Mouse (Mus musculus): ENCODE results near the gene Plod3. TPM values are rescaled to one million over a fixed set of nuclear protein-coding genes. Genes with fewer than 3 reads are reported as not detected.

The Plod3 gene
- polyA plus RNA-seq, 1 experiment from 2014 or later, result 17.2 TPM

- Histone ChIP-seq H3K4me3 (ENCODE audit: low read depth, low read length) (peak overlapping the region; percentile 54), H3K27me3 (ENCODE audit: control insufficient read depth, insufficient read depth, low read length) (no peaks in the 10 kb centered on the region), H3K36me3 (ENCODE audit: control insufficient read depth, insufficient read depth, low read length) (peaks cover 23% of the 10 kb centered on the region; the same call in 1 of the 2 replicates), H3K4me1 (replicated peaks; ENCODE audit: control insufficient read depth, insufficient read depth) (peaks cover 11% of the 10 kb centered on the region; the same call in 1 of the 2 replicates), H3K9me3 (ENCODE audit: control insufficient read depth, low read length) (no peaks in the 10 kb centered on the region), H3K9ac (ENCODE audit: low read length) (peak overlapping the region; percentile 81), H3K27ac (replicated peaks) (peak overlapping the region; percentile 80), H3K4me2 (replicated peaks; ENCODE audit: low read depth) (peak overlapping the region; percentile 72)
- no peak for DNase-seq (ENCODE audit: low spot score)
- no peak for TF ChIP-seq EP300 (optimal IDR thresholded peaks at IDR 0.05)
- no peak for TF ChIP-seq CTCF (IDR thresholded peaks at IDR 0.05; ENCODE audit: low read depth)
- ATAC-seq (ENCODE audit: low FRiP score, low TSS enrichment), result peak; percentile 1; the same call in 1 of the 2 replicates
- WGBS, result 27% methylated on average over 5 of the region's 5 CpGs
These were observed 25.4 kb upstream of the Plod3 start for GRCm38 (mm10) chr5:136961334-136961982.

GRCm38 (mm10) chr5:136961983-136962461 is 24.8 kb upstream of the Plod3 start:
- TF ChIP-seq EP300 (optimal IDR thresholded peaks at IDR 0.05) (no peak), CTCF (IDR thresholded peaks at IDR 0.05; ENCODE audit: low read depth) (no peak)
- Histone ChIP-seq H3K9ac (ENCODE audit: low read length) (peak overlapping the region; percentile 81), H3K36me3 (ENCODE audit: control insufficient read depth, insufficient read depth, low read length) (peaks cover 23% of the 10 kb centered on the region; the same call in 1 of the 2 replicates), H3K27me3 (ENCODE audit: control insufficient read depth, insufficient read depth, low read length) (no peaks in the 10 kb centered on the region), H3K9me3 (ENCODE audit: control insufficient read depth, low read length) (no peaks in the 10 kb centered on the region), H3K4me3 (ENCODE audit: low read depth, low read length) (peak overlapping the region; percentile 54), H3K4me2 (replicated peaks; ENCODE audit: low read depth) (peak overlapping the region; percentile 72), H3K4me1 (replicated peaks; ENCODE audit: control insufficient read depth, insufficient read depth) (peaks cover 17% of the 10 kb centered on the region), H3K27ac (replicated peaks) (peak overlapping the region; percentile 80)
- ATAC-seq (ENCODE audit: low FRiP score, low TSS enrichment), result peak; percentile 86
- DNase-seq (ENCODE audit: low spot score), result peak; percentile 92
- WGBS, result under 1% methylated on average over 20 of the region's 20 CpGs

GRCm38 (mm10) chr5:136962501-136962900 is 24.3 kb upstream of the Plod3 start:
- Histone ChIP-seq H3K4me1 (replicated peaks; ENCODE audit: control insufficient read depth, insufficient read depth) (peaks cover 20% of the 10 kb centered on the region), H3K9ac (ENCODE audit: low read length) (peak overlapping the region; percentile 81), H3K27me3 (ENCODE audit: control insufficient read depth, insufficient read depth, low read length) (no peaks in the 10 kb centered on the region), H3K4me2 (replicated peaks; ENCODE audit: low read depth) (peak overlapping the region; percentile 72), H3K27ac (replicated peaks) (peak overlapping the region; percentile 80), H3K4me3 (ENCODE audit: low read depth, low read length) (peak overlapping the region; percentile 54), H3K9me3 (ENCODE audit: control insufficient read depth, low read length) (no peaks in the 10 kb centered on the region), H3K36me3 (ENCODE audit: control insufficient read depth, insufficient read depth, low read length) (peaks cover 23% of the 10 kb centered on the region; the same call in 1 of the 2 replicates)
- peak; percentile 65 for ATAC-seq (ENCODE audit: low FRiP score, low TSS enrichment)
- 2% methylated on average over 10 of the region's 10 CpGs for WGBS
- TF ChIP-seq CTCF (IDR thresholded peaks at IDR 0.05; ENCODE audit: low read depth), result peak; percentile 95
- TF ChIP-seq EP300 (optimal IDR thresholded peaks at IDR 0.05), result no peak
- DNase-seq (ENCODE audit: low spot score), result peak; percentile 86

- no peak overlapping the region; the same call in 1 of the 2 replicates for H3K27ac ChIP-seq (replicated peaks)
- H3K4me1 ChIP-seq (replicated peaks; ENCODE audit: control insufficient read depth, insufficient read depth), result peaks cover 22% of the 10 kb centered on the region
- 69% methylated on average over 8 of the region's 8 CpGs for WGBS
- H3K27me3 ChIP-seq (ENCODE audit: control insufficient read depth, insufficient read depth, low read length), result no peaks in the 10 kb centered on the region
- ATAC-seq (ENCODE audit: low FRiP score, low TSS enrichment) (no peak), DNase-seq (ENCODE audit: low spot score) (no peak)
- H3K4me3 ChIP-seq (ENCODE audit: low read depth, low read length), result peak overlapping the region; percentile 54
- peaks cover 23% of the 10 kb centered on the region; the same call in 1 of the 2 replicates for H3K36me3 ChIP-seq (ENCODE audit: control insufficient read depth, insufficient read depth, low read length)
- TF ChIP-seq CTCF (IDR thresholded peaks at IDR 0.05; ENCODE audit: low read depth) (no peak), EP300 (optimal IDR thresholded peaks at IDR 0.05) (no peak)
- H3K9ac ChIP-seq (ENCODE audit: low read length), result peak overlapping the region; percentile 81; the same call in 1 of the 2 replicates
- H3K9me3 ChIP-seq (ENCODE audit: control insufficient read depth, low read length), result no peaks in the 10 kb centered on the region
- H3K4me2 ChIP-seq (replicated peaks; ENCODE audit: low read depth), result peak overlapping the region; percentile 72
These were observed 23.8 kb upstream of the Plod3 start for GRCm38 (mm10) chr5:136962966-136963540.

- H3K27ac ChIP-seq (replicated peaks), result peak overlapping the region; percentile 76
- H3K9me3 ChIP-seq (ENCODE audit: control insufficient read depth, low read length), result no peaks in the 10 kb centered on the region
- 71% methylated on average over 9 of the region's 9 CpGs for WGBS
- H3K36me3 ChIP-seq (ENCODE audit: control insufficient read depth, insufficient read depth, low read length), result peaks cover 23% of the 10 kb centered on the region; the same call in 1 of the 2 replicates
- DNase-seq (ENCODE audit: low spot score) (peak; percentile 73), ATAC-seq (ENCODE audit: low FRiP score, low TSS enrichment) (peak; percentile 24)
- H3K4me2 ChIP-seq (replicated peaks; ENCODE audit: low read depth), result no peak overlapping the region
- TF ChIP-seq EP300 (optimal IDR thresholded peaks at IDR 0.05), result no peak
- no peak for TF ChIP-seq CTCF (IDR thresholded peaks at IDR 0.05; ENCODE audit: low read depth)
- peaks cover 22% of the 10 kb centered on the region for H3K4me1 ChIP-seq (replicated peaks; ENCODE audit: control insufficient read depth, insufficient read depth)
- 0 out of 2 replicates have a peak overlapping the region, but pooled peaks have one; percentile 2 for H3K9ac ChIP-seq (ENCODE audit: low read length)
- no peaks in the 10 kb centered on the region for H3K27me3 ChIP-seq (ENCODE audit: control insufficient read depth, insufficient read depth, low read length)
- H3K4me3 ChIP-seq (ENCODE audit: low read depth, low read length), result no peak overlapping the region
These were observed 21.6 kb upstream of the Plod3 start for GRCm38 (mm10) chr5:136965210-136965609.

Measured in stomach, postnatal 0 days (tissue).